Mouse (Mus musculus): ENCODE measurements at regions not wholly inside any gene's neighbourhood (a gene's known extent, or its start where the extent isn't known, plus 50 kb on each side); places are given as distances from the start of the nearest gene placed in this dataset.

- no peak for TF ChIP-seq CTCF (IDR thresholded peaks at IDR 0.05)
- TF ChIP-seq EP300 (IDR thresholded peaks at IDR 0.05; ENCODE audit: insufficient read depth, low read depth, low read length): no peak
- no peak for TF ChIP-seq POLR2A (IDR thresholded peaks at IDR 0.05; ENCODE audit: insufficient read depth, low read depth, low read length)
Measured at GRCm38 (mm10) chr11:32112521-32112920, 87.6 kb downstream of the Il9r start.
